Mouse (Mus musculus) monocyte, adult 5-6 weeks (primary cell): ENCODE measurements around the gene Phf20. TPM values are rescaled to one million over a fixed set of nuclear protein-coding genes. Genes with fewer than 3 reads are reported as not detected.

ENCODE experiments used
- ATAC-seq: fragments of 153-309, 156-312 bp; replicated peaks from 2 replicates; pipeline ENCODE4 v1.8.0; 2017; ENCODE audit warnings: mild to moderate bottlenecking; ENCODE audit not compliant: low TSS enrichment, insufficient number of reproducible peaks, severe bottlenecking, poor library complexity, low FRiP score
- total RNA-seq: library from RNA; stranded (forward); fragments of 200-1000, 200-491, 200-594 nt; gene quantifications from 3 replicates; pipeline ENCODE4 v1.2.3, GENCODE M21; 2017

The Phf20 gene
- total RNA-seq, 1 experiment from 2014 or later = 25.7 TPM

GRCm38 (mm10) chr2:156257051-156257450 is 60.8 kb downstream of the Phf20 start:
- no peak for ATAC-seq

- ATAC-seq = 0 out of 2 replicates have a peak, but pooled peaks have one; percentile 40
Observed at GRCm38 (mm10) chr2:156257922-156258761, 61.9 kb downstream of the Phf20 start.

DNA sequence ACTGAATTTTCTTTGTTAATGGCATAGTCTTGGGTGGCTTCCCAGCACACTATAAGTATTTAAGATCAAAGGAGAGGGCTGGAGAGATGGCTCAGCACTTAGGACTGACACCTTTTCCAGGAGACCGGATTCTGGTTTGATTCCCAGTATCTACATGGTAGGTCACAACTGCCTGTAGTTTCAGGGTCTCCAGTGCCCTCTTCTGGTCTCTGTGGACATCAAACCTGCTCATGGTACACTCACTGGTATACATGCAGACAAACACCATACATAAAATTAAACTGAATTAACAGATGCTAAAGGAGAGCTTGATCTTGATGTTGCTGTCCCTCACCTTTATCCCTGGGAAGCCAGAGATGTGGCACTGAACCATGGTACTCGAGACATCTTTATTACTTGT is 64.7 kb downstream of the Phf20 start:
- no peak for ATAC-seq

DNA sequence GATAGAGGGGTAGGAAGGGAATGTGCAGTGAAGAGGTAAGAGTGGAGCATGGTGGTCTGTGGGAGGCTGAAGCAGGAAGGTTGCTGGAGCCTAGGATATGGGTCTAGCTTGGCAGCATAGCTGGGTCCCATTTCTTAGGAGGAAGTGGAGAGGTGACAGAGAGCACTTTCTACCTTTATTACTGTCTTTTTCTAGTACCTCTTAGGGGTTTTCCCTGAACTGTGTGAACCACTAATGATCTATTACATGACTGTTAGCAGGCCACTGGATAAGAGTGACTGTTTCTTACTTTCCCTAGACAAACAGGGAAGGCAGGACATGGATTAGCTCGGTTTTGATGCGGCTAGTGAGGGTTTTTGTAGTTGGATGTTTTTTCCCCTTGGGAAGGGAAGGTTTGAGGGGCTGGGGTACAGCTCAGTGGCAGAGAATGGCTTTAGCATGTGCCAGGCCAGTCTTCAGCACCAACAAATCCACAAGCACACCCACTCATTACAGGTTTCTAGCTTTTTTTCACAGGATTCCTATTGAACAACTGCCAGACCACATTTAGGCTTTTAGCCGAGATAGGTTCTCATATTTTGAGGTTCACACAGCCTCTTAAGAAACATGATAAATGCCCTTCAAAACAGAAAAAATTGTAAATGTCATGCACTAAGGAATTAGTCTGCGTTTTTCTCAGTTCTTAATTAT is 67.1 kb downstream of the Phf20 start:
- no peak for ATAC-seq

GRCm38 (mm10) chr2:156267636-156268035 is 71.4 kb downstream of the Phf20 start:
- ATAC-seq = no peak

- ATAC-seq = no peak
Observed at GRCm38 (mm10) chr2:156272553-156272952, 76.3 kb downstream of the Phf20 start.

GRCm38 (mm10) chr2:156278226-156279017 is 82.2 kb downstream of the Phf20 start:
- ATAC-seq = peak; percentile 85

DNA sequence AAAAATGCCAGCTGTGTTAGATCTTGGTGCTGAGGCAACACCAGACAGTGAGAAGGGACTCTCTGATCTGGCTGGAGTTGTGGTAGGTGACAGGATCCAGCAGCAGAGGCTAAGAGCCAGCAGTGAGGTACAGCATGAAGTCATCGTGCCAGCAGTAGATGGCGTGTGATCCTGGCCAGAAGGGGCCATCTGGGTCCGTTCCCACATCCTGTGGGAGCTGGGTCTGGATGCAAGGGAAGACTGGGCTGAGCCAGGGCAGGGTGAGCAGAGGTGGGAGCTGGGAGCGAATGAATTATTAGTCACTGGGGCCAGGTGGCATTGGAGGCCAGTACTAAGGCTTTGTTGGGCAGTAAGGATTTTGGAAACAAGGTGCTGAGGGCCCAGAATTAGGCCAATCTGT is 85.0 kb downstream of the Phf20 start:
- no peak for ATAC-seq

GRCm38 (mm10) chr2:156285161-156285560 is 88.9 kb downstream of the Phf20 start:
- no peak for ATAC-seq

GRCm38 (mm10) chr2:156286733-156287132 is 90.5 kb downstream of the Phf20 start:
- ATAC-seq = no peak

DNA sequence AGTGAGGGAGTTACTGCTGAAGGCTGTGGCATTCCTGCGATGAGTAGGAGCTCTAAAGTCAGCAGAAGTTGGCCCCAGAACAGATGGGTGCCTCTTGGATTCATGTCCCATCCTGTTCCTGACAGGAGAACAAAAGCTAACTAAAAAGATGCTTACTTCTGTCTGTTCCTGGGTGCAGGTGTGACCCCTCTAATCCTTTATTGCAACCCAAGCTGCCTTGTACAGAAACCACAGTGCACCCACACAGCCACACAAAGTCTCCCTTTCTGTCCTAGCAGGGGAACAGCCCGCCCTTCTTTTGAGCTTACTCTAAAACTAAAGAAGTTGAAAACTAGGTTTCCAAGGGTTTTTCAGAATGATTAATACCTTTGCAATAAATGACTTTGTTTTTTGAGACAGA is 92.0 kb downstream of the Phf20 start:
- ATAC-seq = no peak

- ATAC-seq = no peak
Observed at GRCm38 (mm10) chr2:156289552-156290160, 93.4 kb downstream of the Phf20 start.

GRCm38 (mm10) chr2:156291998-156292397 is 95.7 kb downstream of the Phf20 start:
- no peak for ATAC-seq

DNA sequence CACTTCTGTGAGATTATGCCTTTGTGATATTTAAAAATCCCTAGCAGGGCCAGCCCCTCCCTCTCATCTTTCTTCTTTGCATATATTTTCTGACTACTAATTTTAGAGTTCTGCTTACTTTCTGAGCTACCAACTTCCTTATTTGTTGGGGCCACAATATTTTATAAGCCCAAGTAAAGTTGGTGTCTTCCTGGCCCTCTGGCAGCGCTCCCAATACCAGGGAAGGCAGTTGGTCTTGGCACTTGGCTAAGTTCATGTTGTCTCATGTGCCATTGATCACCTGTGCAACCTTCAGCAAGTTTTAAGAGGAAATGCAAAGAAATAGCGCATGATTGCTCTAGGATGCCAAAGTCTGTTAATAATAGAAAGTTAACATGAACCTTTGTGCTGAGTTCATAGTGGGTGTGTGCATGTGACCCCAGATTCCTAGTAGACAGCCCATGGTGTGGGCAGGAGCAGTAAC is 99.4 kb downstream of the Phf20 start:
- ATAC-seq = 0 out of 2 replicates have a peak, but pooled peaks have one; percentile 29

DNA sequence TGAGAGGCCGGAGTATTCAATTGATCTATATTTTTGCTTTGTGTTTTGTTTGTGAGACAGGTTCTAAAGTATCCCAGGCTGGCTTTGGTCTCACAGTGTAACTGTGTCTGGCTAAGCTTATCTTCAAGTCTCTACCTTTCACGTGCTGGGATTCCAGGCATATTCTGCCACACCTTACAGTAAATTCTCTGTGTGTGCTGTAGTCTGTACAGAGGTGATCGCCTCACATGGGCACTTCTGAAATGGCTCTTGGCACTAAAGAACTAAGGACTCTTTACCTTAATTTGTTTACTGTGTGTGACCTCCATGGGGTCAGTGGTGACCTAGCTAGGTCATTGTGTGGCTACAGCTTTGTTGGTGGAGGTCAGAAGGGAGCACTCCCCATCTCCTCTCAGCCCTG is 99.9 kb downstream of the Phf20 start:
- ATAC-seq = no peak

- ATAC-seq = no peak
Observed at GRCm38 (mm10) chr2:156297653-156298052, 101.4 kb downstream of the Phf20 start.

DNA sequence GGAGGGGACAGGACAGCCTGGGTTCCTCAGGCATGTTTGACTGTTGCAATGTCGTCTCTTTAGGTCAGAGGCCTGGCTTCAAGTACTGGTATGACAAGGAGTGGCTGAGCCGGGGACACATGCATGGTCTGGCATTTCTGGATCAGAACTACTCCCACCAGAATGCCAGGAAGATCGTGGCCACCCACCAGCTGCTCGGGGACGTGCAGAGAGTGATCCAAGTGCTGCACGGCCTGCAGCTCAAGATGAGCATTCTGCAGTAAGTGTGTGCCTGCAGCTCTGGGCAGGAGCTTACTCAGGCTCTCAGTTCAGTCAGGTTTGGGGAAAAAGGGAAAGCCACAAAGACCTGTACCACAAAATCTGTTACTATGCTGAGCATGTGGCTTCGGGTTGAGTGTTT is 102.2 kb downstream of the Phf20 start:
- ATAC-seq = no peak

DNA sequence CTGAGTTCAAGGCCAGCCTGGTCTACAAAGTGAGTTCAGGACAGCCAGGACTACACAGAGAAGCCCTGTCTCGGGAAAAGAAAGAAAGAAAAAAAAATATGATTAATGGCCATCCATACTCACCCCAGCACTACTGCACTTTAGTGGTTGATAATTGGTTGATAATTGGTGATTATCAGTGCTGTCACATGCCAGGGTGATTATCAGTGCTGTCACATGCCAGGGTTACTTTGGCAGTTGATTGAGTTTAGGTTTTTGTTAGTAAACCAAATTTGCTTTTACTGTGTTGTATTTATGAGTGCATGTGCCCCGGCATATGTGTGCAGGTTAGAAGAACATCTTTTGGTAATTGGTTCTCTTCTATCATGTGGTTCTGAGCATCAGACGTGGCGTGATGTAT is 105.8 kb downstream of the Phf20 start:
- ATAC-seq = no peak

GRCm38 (mm10) chr2:156304351-156304750 is 108.1 kb downstream of the Phf20 start:
- ATAC-seq = no peak
